Mouse (Mus musculus) limb, embryonic 10.5 days (tissue): ENCODE results near the gene Ipo7. TPM values are rescaled to one million over a fixed set of nuclear protein-coding genes. Genes with fewer than 3 reads are reported as not detected.
"Not testable (repeated sequence)": the region's sequence is repeated elsewhere in the genome, so short reads cannot be mapped to it uniquely, and the experiment has no call there.

Experiments used
- DNase-seq: peaks from one replicate; pipeline ENCODE4 v3.0.0-alpha.2; 2017; ENCODE audit warnings: low spot score
- H3K27ac ChIP-seq: fragments of 300-500 bp; sonication (generic); 2 replicates; pipeline ENCODE4 v1.5.1; 2016; ENCODE audit warnings: mild to moderate bottlenecking
- H3K27me3 ChIP-seq: fragments of 300-500 bp; sonication (generic); 2 replicates; pipeline ENCODE4 v1.6.1; 2016; ENCODE audit warnings: low read depth, mild to moderate bottlenecking; ENCODE audit not compliant: poor library complexity, severe bottlenecking
- H3K36me3 ChIP-seq: fragments of 300-500 bp; sonication (generic); 2 replicates; pipeline ENCODE4 v1.6.1; 2016; ENCODE audit warnings: mild to moderate bottlenecking, moderate library complexity
- H3K4me1 ChIP-seq: fragments of 300-500 bp; sonication (generic); 2 replicates; pipeline ENCODE4 v1.6.1; 2016
- H3K4me3 ChIP-seq: fragments of 300-500 bp; sonication (generic); 2 replicates; pipeline ENCODE4 v1.5.1; 2016; ENCODE audit warnings: mild to moderate bottlenecking, moderate library complexity
- H3K9me3 ChIP-seq: fragments of 300-500 bp; sonication (generic); replicated peaks from 2 replicates; pipeline ENCODE4 v1.6.1; 2016; ENCODE audit warnings: mild to moderate bottlenecking
- WGBS: fragments of 180-500 bp; shearing (Covaris S2); methylation state at CpG from one replicate; pipeline ENCODE4 v1.1.7; 2016; 5-methylcytosine and 5-hydroxymethylcytosine counted together
- polyA plus RNA-seq: library from polyadenylated mRNA; unstranded; fragments of >200 nt; fragmentation: Nextera tagmentation; extraction: Ambion mirVana; gene quantifications from 2 replicates; pipeline ENCODE4 v1.2.1, GENCODE M21; 2016

Ipo7 gene
- polyA plus RNA-seq, result 49.2 and 51.6 TPM in 2 replicates

DNA sequence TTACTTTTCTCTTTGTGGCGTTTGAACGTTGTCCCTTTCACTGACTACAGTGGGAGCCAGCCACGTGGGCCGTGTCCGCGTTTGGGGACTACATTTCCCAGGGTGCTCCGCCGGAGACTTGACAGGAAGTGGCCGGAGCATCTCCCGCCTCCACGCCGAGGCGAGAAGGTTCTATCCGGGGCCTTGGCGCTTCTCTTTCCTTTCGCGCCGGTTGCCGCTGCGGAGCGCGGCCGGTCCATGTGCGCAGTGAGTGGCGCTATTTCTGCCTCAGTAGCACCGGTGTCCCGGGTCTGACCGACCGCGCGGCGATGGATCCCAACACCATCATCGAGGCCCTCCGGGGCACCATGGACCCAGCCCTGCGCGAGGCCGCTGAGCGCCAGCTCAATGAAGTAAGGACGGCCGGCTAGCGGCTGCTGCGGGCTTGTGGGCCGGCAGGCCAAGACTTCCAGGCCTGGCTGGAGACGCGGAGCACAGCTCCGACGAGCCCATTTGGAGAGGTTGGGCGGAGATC is at the start of gene Ipo7:
Gene Ipo7 (plus strand): TSS at position 158 of the 514 bp plus-strand sequence.
- Histone ChIP-seq H3K27ac (peak within 1 kb of the TSS; percentile 98), H3K9me3 (no peaks in the 10 kb centered on the region), H3K36me3 (peaks cover 24% of the 10 kb centered on the region), H3K4me3 (peak within 1 kb of the TSS; percentile 99), H3K4me1 (peaks cover 12% of the 10 kb centered on the region; the same call in 1 of the 2 replicates), H3K27me3 (no peaks in the 10 kb centered on the region)
- peak; percentile 93 for DNase-seq
- WGBS, result under 1% methylated on average over 48 of the region's 48 CpGs

DNA sequence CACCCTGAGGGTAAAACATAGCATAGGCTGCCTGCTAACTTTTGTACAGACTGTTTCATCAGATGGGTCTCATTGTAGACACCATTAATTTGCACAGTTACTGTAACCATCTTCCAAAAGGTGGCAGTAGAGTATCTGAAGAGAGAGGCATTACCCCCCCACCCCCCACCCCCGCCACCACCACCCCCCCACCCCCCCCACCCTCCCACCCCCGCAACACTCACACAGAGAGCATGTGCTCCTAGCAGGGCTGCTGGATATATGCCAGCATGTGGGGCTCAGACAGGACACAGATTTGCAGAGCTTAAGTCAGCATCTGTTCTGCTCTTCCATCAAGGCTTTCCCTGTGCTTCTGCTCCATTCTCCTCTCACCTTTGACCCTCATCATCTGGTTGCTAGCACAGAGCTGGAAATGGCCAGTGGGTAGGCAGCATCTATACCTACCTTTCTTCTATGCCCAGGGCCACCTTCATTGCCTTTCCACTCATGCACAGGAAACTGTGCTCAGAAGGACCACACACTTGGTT is 49.1 kb upstream of the Ipo7 start:
- H3K4me1 ChIP-seq, result peaks cover 6% of the 10 kb centered on the region
- no peak for DNase-seq

GRCm38 (mm10) chr7:109969542-109969941 is 48.5 kb upstream of the Ipo7 start:
- H3K27me3 ChIP-seq, result no peaks in the 10 kb centered on the region
- no peak overlapping the region for H3K27ac ChIP-seq
- no peaks in the 10 kb centered on the region for H3K9me3 ChIP-seq
- H3K4me1 ChIP-seq, result peaks cover 6% of the 10 kb centered on the region
- no peak overlapping the region for H3K4me3 ChIP-seq
- peaks cover 13% of the 10 kb centered on the region for H3K36me3 ChIP-seq
- no peak for DNase-seq

More for the DNA sequence above, 49.1 kb upstream of the Ipo7 start:
- Histone ChIP-seq H3K27ac (no peak overlapping the region), H3K27me3 (no peaks in the 10 kb centered on the region), H3K4me3 (no peak overlapping the region), H3K36me3 (peaks cover 13% of the 10 kb centered on the region), H3K9me3 (no peaks in the 10 kb centered on the region)
- WGBS, result 0% methylated on average over 2 of the region's 2 CpGs

GRCm38 (mm10) chr7:109975966-109976715 is 41.9 kb upstream of the Ipo7 start:
- no peak overlapping the region for H3K4me3 ChIP-seq
- H3K27me3 ChIP-seq, result no peaks in the 10 kb centered on the region
- H3K9me3 ChIP-seq, result no peaks in the 10 kb centered on the region
- H3K36me3 ChIP-seq, result peaks cover 74% of the 10 kb centered on the region
- no peak overlapping the region for H3K27ac ChIP-seq
- no peak for DNase-seq
- no peaks in the 10 kb centered on the region for H3K4me1 ChIP-seq
- WGBS, result 93% methylated on average over 6 of the region's 6 CpGs

DNA sequence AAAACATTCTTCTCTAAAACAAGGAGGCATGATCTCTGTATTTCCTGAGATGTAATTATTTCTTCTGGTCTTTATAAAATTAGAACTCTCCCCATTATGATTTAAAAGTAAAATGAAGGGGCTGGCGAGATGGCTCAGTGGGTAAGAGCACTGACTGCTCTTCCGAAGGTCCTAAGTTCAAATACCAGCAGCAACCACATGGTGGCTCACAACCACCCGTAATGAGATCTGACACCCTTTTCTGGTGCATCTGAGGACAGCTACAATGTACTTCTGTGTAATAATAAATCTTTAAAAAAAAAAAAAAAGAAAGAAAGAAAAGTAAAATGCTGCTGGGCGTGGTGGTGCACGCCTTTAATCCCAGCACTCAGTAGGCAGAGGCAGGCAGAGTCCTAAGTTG is 40.9 kb upstream of the Ipo7 start:
- H3K4me3 ChIP-seq, H3K9me3 ChIP-seq, DNase-seq, H3K27me3 ChIP-seq, H3K27ac ChIP-seq, H3K4me1 ChIP-seq: not testable (repeated sequence)
- peaks cover 83% of the 10 kb centered on the region for H3K36me3 ChIP-seq
- 79% methylated on average over 5 of the region's 5 CpGs for WGBS

GRCm38 (mm10) chr7:109984608-109985007 is 33.5 kb upstream of the Ipo7 start:
- DNase-seq, H3K9me3 ChIP-seq, H3K4me1 ChIP-seq, H3K4me3 ChIP-seq, H3K27ac ChIP-seq, H3K27me3 ChIP-seq: not testable (repeated sequence)
- H3K36me3 ChIP-seq, result peaks cover 42% of the 10 kb centered on the region
- WGBS, result 87% methylated on average over 5 of the region's 5 CpGs

- H3K4me1 ChIP-seq, result peaks cover 8% of the 10 kb centered on the region; the same call in 1 of the 2 replicates
- no peak for DNase-seq
- peak overlapping the region; percentile 75 for H3K4me3 ChIP-seq
- no peaks in the 10 kb centered on the region for H3K9me3 ChIP-seq
- H3K27ac ChIP-seq, result peak overlapping the region; percentile 87
- peaks cover 31% of the 10 kb centered on the region for H3K36me3 ChIP-seq
- under 1% methylated on average over 27 of the region's 27 CpGs for WGBS
- H3K27me3 ChIP-seq, result no peaks in the 10 kb centered on the region
These were observed 32.4 kb upstream of the Ipo7 start for GRCm38 (mm10) chr7:109985661-109986132.

DNA sequence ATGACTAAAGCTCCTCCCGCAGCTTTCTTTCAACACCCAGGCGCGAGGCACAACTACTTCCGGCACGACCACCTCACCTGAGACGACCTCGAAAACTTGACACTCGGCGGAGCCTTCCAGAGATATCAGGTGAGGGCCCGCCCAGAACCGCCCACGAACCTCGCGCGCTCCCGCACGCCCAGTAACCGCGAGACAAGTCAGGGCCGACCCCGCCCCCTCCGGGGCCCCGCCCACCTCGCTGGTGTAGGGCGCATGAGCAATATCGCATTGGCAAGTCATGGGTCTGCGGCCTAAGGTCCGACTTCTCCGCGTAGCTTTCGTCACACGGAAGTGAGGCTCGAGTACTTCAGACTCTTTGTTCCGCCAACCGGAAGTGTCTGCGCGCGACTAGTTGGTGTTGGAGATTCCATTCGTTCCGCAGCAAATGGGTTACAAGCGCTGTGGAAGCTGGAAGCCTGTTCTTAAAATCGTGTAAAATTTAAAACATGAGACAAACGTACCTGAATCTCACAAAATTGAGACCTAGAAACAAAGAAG is 31.9 kb upstream of the Ipo7 start:
- peak; percentile 99 for DNase-seq
- H3K9me3 ChIP-seq, result no peaks in the 10 kb centered on the region
- under 1% methylated on average over 43 of the region's 43 CpGs for WGBS
- no peaks in the 10 kb centered on the region for H3K27me3 ChIP-seq
- peak overlapping the region; percentile 75 for H3K4me3 ChIP-seq
- H3K4me1 ChIP-seq, result peaks cover 8% of the 10 kb centered on the region; the same call in 1 of the 2 replicates
- peak overlapping the region; percentile 87 for H3K27ac ChIP-seq
- H3K36me3 ChIP-seq, result peaks cover 30% of the 10 kb centered on the region

DNA sequence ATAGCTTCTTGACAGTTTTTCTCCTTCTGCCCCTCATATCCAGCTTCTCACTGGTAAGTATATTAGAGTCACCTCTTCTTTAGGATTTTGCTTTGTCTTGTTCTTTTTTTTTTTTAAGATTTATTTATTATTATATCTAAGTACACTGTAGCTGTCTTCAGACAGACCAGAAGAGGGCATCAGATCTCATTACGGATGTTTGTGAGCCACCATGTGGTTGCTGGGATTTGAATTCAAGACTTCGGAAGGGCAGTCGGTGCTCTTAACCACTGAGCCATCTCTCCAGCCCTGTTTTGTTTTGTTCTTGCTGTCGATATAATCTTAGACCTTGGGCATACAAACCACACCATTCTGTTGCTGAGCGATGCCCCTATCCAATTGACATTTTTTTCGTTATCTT is 31.3 kb upstream of the Ipo7 start, which contains the start of gene Tmem41b:
Gene Tmem41b (minus strand): TSS at position 155 of the 400 bp plus-strand sequence.
- not testable (repeated sequence) for H3K4me1 ChIP-seq, H3K27me3 ChIP-seq, H3K9me3 ChIP-seq, DNase-seq
- WGBS, result 41% methylated on average over 6 of the region's 6 CpGs
- Histone ChIP-seq H3K4me3 (peak within 1 kb of the TSS; percentile 75), H3K36me3 (peaks cover 24% of the 10 kb centered on the region), H3K27ac (peak within 1 kb of the TSS; percentile 87)

GRCm38 (mm10) chr7:109991286-109991685 is 26.8 kb upstream of the Ipo7 start:
- H3K36me3 ChIP-seq, result no peaks in the 10 kb centered on the region
- DNase-seq, result no peak
- WGBS, result 94% methylated on average over 1 of the region's 1 CpGs

DNA sequence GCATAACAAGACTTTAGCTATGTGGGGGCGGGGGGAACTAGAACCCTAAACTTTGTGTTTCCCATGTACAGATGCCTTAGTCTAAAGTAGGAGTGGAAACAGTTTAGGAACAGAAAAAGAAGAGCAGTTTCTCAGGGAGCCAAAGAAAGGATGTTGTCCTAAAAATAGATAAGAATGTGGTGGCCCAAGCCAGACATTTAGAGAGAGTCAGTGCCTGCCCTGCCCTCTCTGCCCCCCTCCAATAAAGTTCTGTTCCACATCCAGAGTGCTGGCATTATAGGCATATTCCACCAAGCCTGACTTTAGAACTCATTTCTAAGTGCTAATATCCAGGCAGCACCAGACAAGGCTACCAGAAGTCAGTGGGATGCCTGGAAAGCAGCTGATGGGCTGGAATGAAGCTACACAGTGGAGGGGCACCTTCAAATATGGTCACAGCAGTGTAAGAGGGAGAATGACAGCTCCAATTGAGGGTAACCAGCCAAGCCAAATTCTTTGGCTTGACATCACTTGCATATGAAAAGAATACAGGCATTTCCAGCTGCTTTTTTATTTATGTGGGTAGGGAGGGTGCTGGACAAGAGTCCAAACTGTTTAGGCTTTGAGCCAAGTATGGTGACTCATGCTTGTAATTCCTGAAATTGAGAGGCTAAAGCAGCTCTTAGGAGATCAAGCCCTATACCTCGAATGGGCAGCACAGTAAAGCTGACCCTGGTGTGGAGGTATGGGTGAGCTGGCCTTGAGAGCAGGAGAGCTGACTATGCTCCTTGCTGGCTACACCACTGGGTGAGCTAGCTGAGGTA is 24.7 kb upstream of the Ipo7 start:
- H3K27me3 ChIP-seq, result no peaks in the 10 kb centered on the region
- H3K36me3 ChIP-seq, result no peaks in the 10 kb centered on the region
- DNase-seq, result no peak
- H3K4me3 ChIP-seq, result no peak overlapping the region
- H3K27ac ChIP-seq, result no peak overlapping the region
- H3K4me1 ChIP-seq, result no peaks in the 10 kb centered on the region
- H3K9me3 ChIP-seq, result no peaks in the 10 kb centered on the region
- WGBS, result 66% methylated on average over 2 of the region's 2 CpGs

More at GRCm38 (mm10) chr7:109991286-109991685, 26.8 kb upstream of the Ipo7 start:
- H3K27me3 ChIP-seq, result no peaks in the 10 kb centered on the region
- H3K27ac ChIP-seq, result no peak overlapping the region
- no peaks in the 10 kb centered on the region for H3K4me1 ChIP-seq
- no peak overlapping the region for H3K4me3 ChIP-seq
- no peaks in the 10 kb centered on the region for H3K9me3 ChIP-seq

- no peak for DNase-seq
- Histone ChIP-seq H3K27me3 (no peaks in the 10 kb centered on the region), H3K27ac (no peak overlapping the region), H3K4me3 (no peak overlapping the region), H3K36me3 (no peaks in the 10 kb centered on the region), H3K4me1 (peaks cover 7% of the 10 kb centered on the region), H3K9me3 (no peaks in the 10 kb centered on the region)
- 86% methylated on average over 4 of the region's 4 CpGs for WGBS
These were observed 19.7 kb upstream of the Ipo7 start for GRCm38 (mm10) chr7:109998388-109998787.
